Mouse (Mus musculus) frontal cortex, postnatal 10 days (tissue): ENCODE data around the gene Olfr461.
"Not testable (repeated sequence)": the region's sequence is repeated elsewhere in the genome, so short reads cannot be mapped to it uniquely, and the experiment has no call there.

Experiments used
- DNase-seq, 2 experiments: peaks; one replicate each; pipeline ENCODE4 v3.0.0; 2022; ENCODE audit warnings: low spot score in 2 of 2, mixed read lengths in 1 of 2

The Olfr461 gene

DNA sequence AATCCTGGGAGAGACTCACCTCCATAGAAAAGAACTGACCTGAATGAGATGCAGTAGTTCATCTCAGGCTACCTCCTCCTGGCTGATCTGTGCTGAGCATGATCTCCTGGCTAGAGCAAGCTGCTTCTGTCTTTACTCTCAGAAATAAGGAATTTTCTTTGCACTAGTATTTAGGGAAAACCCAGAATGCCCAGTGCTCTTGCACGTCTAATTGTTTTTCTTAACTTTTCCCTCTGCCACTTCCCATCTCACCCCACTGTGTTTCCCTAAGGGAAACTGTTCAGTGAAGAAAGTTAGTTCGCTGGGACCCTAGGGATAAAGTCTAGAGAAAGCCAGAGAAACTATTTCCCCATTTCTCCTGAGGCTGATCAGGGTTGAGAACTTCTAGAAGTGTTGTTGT lies at the start of gene Olfr461:
Gene Olfr461 (minus strand): TSS at position 101 of the 400 bp plus-strand sequence.
- DNase-seq = no peak

DNA sequence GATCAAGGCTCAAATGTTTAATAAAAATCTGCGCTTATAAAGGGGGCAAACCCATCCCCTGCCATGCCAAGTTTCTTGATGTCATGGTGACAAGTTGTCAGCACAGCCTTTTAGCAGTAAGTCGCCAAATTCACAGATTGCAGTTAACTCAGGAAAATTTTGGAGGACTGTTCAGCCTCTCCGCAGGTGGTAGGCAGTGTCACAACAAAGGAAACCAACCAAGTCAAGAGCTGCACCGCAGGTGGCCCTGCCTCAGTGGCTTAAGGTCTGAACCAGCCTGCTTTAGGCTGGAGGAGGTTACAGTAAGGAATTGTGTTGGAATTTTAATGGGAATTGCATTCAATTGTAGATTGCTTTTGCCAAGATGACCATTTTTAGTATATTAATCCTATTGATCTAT lies 43.7 kb upstream of the Olfr461 start:
- not testable (repeated sequence) for DNase-seq

DNA sequence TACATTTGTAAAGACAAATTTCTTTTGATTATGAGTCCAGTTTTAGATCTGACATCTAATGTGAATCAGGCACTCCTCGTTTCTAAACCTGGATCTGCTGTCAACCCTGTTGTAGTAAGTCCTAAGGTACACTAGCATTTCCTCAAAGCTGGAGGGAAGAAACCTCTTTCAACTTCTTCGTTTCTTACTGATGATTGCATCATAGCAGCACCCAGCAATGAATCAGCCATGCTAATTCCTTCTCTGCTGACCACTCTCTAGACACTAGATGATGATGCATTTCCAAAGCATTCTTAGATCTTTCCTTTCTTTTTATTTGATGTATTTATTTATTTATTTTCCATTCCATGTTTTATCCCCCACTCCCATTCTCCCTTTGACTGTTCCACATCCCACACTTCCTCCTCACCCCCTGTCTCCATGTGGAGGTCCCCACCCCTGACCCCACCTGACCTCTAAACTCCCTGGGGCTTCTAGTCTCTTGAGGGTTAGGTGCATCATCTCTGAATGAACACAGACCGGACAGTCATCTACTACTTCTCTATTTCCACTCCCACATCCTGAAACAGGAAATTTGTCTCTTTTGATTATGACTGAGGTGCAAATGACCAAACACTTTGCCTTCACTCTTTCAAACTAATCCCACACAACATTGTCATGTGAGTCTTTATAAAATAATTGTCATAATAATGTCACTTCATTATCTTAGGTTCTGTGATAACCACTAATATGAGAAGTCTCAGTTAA lies 40.1 kb upstream of the Olfr461 start:
- no peak for DNase-seq

DNA sequence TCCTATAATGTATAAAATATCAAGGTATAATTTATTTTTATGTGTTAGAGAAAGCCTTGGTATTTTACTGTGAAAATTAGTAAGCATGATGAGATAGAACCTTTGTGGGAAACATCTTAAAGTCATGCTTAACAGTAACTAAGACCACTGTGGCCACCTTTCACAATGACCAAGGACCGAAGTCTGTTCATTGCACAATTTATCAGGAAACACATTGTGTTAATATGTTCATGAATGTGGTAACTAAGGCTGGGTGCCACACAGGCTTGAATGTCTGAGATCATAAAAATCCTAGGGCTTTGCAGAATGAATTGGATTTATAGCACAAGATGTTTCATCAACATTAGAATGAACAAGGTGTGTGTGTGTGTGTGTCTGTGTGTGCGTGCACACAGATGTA lies 33.5 kb upstream of the Olfr461 start:
- DNase-seq = no peak

DNA sequence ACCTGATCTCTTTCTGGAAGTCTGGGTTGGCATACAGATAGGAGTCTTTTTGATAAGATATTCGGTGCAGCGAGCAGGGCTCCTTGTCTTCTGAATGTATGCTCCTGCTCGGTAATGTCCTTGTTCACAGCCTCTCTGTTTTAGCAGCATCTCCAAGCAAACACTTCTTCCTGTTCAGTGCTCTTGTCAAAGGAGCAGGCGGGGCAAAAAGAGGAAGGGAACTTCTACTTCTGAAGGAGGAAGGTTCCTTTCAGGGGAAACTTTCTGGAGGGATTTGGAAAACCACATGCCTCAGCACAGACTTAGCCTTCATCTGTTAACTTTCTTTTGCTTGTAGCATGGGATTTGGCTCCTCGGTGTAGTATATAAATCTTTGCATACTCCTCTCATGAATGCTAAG lies 30.8 kb upstream of the Olfr461 start, which contains the start of gene Clec5a:
Gene Clec5a (minus strand): TSS at position 177 of the 400 bp plus-strand sequence.
- DNase-seq = no peak

DNA sequence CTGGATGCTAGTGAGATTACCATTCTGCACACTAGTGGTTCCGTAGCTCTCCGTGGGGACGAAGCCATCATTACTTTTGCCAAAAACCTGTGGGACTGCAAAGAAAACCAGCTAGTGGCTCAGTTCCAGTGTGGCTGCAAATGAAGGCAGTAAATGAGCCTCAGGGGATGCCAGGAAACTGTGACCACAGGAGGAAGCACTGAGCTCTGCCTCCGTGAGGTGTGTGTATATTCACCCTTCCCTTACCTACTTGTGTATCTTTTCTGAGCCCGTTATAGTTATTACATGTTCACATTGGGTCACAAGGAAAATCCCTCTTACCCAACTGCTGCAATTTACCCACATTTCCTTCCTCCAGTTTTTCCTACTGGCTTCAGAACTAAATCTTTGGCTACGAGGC lies 29.5 kb upstream of the Olfr461 start:
- no peak for DNase-seq

DNA sequence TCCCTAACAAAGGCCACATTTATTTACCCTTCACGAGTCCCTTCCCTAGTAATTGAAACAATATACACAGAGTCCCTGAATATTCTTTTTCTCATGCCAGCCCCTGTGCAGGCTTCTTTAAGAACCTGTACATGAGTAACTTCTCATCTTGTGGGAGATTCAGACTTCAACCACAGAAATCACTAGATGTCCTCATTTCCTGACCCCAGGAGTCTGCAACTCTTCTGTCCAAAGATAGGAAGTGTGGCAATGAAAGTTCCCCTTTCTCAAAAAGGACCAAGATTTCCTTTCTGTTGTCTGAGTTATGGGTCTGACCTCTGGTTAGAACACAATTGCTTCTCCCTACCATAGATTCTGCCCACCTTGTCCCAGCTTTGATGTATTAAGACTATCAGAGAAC lies 21.5 kb upstream of the Olfr461 start:
- no peak for DNase-seq

DNA sequence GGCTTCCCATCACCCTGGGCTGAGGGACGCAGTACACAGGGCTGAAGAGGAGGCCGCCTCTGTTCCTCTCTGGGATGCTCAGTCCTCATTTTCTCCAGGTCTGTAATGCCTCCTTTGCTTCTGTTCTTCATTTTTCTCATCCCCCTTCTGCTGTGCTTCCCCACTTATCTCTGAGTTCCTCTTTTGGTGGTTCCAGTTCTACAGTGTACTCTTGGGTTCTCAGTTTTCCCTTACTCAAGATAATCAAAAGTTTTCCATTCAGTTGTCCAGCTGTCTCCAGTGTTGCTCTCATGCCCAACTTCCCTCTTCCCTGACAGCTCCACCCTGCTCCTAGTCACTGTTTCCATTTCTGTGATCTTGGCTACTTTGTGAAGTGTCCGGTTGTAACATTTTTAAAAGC lies 18.8 kb upstream of the Olfr461 start:
- no peak for DNase-seq

DNA sequence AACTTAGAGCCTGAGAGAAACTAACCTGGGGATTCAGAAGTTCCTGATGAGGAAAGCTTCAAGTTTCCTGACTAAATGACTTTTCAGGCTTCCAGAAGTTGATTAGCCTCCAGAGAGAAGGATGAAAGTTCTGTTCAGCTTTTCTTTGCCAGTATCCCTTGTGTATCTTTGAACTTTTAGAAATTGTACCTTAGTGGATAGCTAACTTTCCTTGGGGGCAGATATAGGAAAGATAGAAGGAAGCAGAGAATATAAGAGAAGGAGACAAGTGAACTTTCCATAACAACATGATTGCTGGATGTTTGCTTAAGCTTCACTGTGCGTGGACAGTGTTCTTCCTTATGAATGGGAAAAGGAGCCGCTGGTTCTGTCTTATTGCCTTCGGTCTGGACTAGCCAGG lies 14.3 kb upstream of the Olfr461 start, which contains the start of gene Olfr460:
Gene Olfr460 (plus strand): TSS at position 301 of the 400 bp plus-strand sequence.
- no peak for DNase-seq

DNA sequence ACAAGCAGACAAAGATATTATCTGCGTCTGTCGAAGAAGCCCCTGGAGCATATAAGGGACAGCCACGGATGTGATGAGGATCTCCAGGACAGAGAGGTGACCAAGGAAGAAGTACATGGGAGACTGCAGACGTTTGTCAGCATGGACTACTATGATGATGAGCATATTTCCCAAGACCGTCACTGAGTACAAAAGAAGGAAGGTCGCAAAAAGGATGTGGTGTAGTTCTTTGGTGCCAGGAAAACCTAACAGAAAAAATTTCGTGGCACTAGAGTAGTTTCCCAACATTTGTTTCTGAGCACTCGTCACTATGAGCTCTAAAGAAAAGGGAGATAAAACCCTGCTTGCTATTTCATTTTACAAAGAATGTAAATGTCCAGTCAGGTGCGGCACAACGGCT lies 10.2 kb downstream of the Olfr461 start:
- DNase-seq = no peak

DNA sequence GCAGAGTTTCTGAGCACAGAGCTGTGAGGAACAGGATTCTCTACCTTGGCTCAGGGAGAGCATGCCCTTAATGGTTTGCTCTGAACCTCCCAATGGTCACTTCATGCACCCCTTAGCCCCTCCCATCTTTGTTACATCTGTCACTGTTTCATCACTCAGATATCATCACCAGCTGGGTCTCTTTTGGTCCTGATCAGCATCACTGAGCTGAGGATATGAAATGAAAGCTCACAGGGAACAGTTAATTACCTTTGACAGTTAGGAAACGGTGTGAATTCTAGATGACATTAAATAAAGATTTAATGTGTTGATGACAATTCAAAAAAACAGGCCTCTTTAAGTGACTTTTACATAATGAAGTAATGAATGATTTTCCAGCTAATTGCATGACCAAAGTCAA lies 35.4 kb downstream of the Olfr461 start, which contains the start of gene Prss37:
Gene Prss37 (minus strand): TSS at position 101 of the 400 bp plus-strand sequence.
- no peak for DNase-seq

DNA sequence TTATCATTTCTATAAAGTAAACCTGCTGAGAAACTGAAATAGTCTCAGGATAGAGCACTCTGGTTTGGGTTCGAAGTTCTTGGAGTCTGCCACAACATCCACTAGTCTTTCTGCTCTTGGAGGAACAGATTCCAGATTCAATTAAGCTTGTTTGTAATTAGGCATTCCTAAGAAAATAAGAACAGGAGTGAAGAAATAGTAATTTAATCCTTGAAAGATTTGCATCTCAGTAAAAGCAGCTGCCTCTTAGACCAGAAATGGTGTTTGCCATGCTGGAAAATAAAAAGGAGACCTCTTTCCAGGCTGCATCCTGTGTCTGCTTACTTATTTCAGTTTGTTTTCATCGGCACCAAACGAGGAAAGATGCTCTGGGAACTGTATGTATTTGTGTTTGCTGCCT lies 61.6 kb downstream of the Olfr461 start, which contains the start of gene Tas2r108:
Gene Tas2r108 (plus strand): TSS at position 301 of the 400 bp plus-strand sequence.
- DNase-seq = no peak
